Mouse (Mus musculus) lung, adult 2 months (tissue): ENCODE measurements around the gene Glra3.

Experiments
- CTCF ChIP-seq: fragments of 200-500 bp; IDR thresholded peaks from 2 replicates; pipeline ENCODE4 v1.5.1; 2011; ENCODE audit warnings: mild to moderate bottlenecking, low read length, control low read depth; ENCODE audit not compliant: insufficient read depth
- POLR2A ChIP-seq: fragments of 200-500 bp; IDR thresholded peaks from 2 replicates; pipeline ENCODE4 v1.6.1; 2011; ENCODE audit warnings: low read depth, mild to moderate bottlenecking, control low read depth, low read length, borderline replicate concordance; ENCODE audit errors: extremely low read depth

DNA sequence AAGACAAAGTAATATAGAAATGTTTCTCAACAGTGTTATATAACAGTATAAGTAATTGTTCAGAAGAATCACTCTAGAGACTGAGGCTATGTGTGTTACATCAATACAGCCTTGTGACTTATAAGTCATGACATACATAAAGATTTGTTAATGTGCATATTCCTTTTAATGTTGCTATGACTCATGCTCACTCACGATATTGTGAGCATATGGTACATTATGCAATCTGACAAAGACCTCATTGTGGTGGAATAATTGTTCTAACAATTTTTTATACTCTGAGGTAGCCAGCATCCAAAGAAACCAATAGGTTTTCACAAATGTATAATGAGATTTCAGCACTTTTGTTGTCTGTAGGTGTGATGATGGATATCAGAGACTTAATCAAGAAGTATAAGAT lies 210.4 kb downstream of the Glra3 start:
- no peak for TF ChIP-seq POLR2A
- no peak for TF ChIP-seq CTCF
